Mouse (Mus musculus) stomach, postnatal 0 days (tissue): ENCODE measurements around the gene Polr2e. TPM values are rescaled to one million over a fixed set of nuclear protein-coding genes. Genes with fewer than 3 reads are reported as not detected.

ENCODE experiments used
- ATAC-seq: fragments of 200-750 bp; cut with Nextera tagmentation; 2 replicates; pipeline ENCODE4 v1.8.0; 2017; ENCODE audit not compliant: low FRiP score, low TSS enrichment
- DNase-seq: peaks from one replicate; pipeline ENCODE4 v3.0.0-alpha.2; 2016; ENCODE audit warnings: low spot score
- H3K27ac ChIP-seq: fragments of 300-500 bp; sonication (generic); replicated peaks from 2 replicates; pipeline ENCODE4 v1.5.1; 2014; ENCODE audit warnings: mild to moderate bottlenecking, control low read depth
- H3K27me3 ChIP-seq: fragments of 300-500 bp; sonication (generic); 2 replicates; pipeline ENCODE4 v1.6.1; 2014; ENCODE audit warnings: low read length; ENCODE audit not compliant: control insufficient read depth, insufficient read depth
- H3K36me3 ChIP-seq: fragments of 300-500 bp; sonication (generic); 2 replicates; pipeline ENCODE4 v1.6.1; 2014; ENCODE audit warnings: low read length, mixed read lengths; ENCODE audit not compliant: control insufficient read depth, insufficient read depth
- H3K4me1 ChIP-seq: fragments of 300-500 bp; sonication (generic); replicated peaks from 2 replicates; pipeline ENCODE4 v1.6.1; 2014; ENCODE audit warnings: antibody characterized with exemption; ENCODE audit not compliant: control insufficient read depth, insufficient read depth
- H3K4me2 ChIP-seq: fragments of 300-500 bp; sonication (generic); replicated peaks from 2 replicates; pipeline ENCODE4 v1.6.1; 2014; ENCODE audit warnings: low read depth, mild to moderate bottlenecking, control low read depth, moderate library complexity
- H3K4me3 ChIP-seq: fragments of 300-500 bp; sonication (generic); 2 replicates; pipeline ENCODE4 v1.5.1; 2014; ENCODE audit warnings: low read depth, low read length, control low read depth
- H3K9ac ChIP-seq: fragments of 300-500 bp; sonication (generic); 2 replicates; pipeline ENCODE4 v1.6.1; 2014; ENCODE audit warnings: mild to moderate bottlenecking, low read length, control low read depth, mixed read lengths
- H3K9me3 ChIP-seq: fragments of 300-500 bp; sonication (generic); 2 replicates; pipeline ENCODE4 v1.6.1; 2016; ENCODE audit warnings: low read length; ENCODE audit not compliant: control insufficient read depth
- CTCF ChIP-seq: IDR thresholded peaks from 2 replicates; pipeline ENCODE4 v1.5.1; 2016; ENCODE audit warnings: antibody characterized with exemption, low read depth, mild to moderate bottlenecking, moderate library complexity
- EP300 ChIP-seq: optimal IDR thresholded peaks from 2 replicates; pipeline ENCODE3; 2016; ENCODE audit warnings: antibody characterized with exemption
- WGBS: fragments of 180-500 bp; shearing (Covaris S2); extraction: QIAGEN DNeasy Blood & Tissue Kit; methylation state at CpG from one replicate; pipeline ENCODE4 v1.1.7; 2014; 5-methylcytosine and 5-hydroxymethylcytosine counted together
- polyA plus RNA-seq: library from polyadenylated mRNA; unstranded; fragments of >200 nt; fragmentation: Nextera tagmentation; extraction: Ambion mirVana; gene quantifications from 2 replicates; pipeline ENCODE4 v1.2.1, GENCODE M21; 2015

Gene Polr2e
- polyA plus RNA-seq, 1 experiment from 2014 or later = 122 TPM

GRCm38 (mm10) chr10:79991548-79991947 lies 48.0 kb downstream of the Polr2e start:
- H3K9ac ChIP-seq = no peak overlapping the region
- DNase-seq (no peak), ATAC-seq (no peak)
- no peak overlapping the region for H3K27ac ChIP-seq
- H3K9me3 ChIP-seq = no peaks in the 10 kb centered on the region
- 84% methylated on average over 6 of the region's 6 CpGs for WGBS
- no peaks in the 10 kb centered on the region; the same call in 1 of the 2 replicates for H3K4me1 ChIP-seq
- peaks cover 17% of the 10 kb centered on the region for H3K36me3 ChIP-seq
- TF ChIP-seq CTCF (peak; percentile 57), EP300 (no peak)
- no peaks in the 10 kb centered on the region for H3K27me3 ChIP-seq
- H3K4me3 ChIP-seq = peak overlapping the region; percentile 10; the same call in 1 of the 2 replicates
- no peak overlapping the region for H3K4me2 ChIP-seq

GRCm38 (mm10) chr10:79991099-79991498 lies 48.5 kb downstream of the Polr2e start:
- Histone ChIP-seq H3K4me1 (peaks cover 2% of the 10 kb centered on the region), H3K27me3 (no peaks in the 10 kb centered on the region), H3K4me2 (peak overlapping the region; percentile 90), H3K27ac (no peak overlapping the region), H3K9me3 (no peaks in the 10 kb centered on the region), H3K4me3 (peak overlapping the region; percentile 75), H3K36me3 (peaks cover 17% of the 10 kb centered on the region), H3K9ac (no peak overlapping the region)
- 64% methylated on average over 12 of the region's 12 CpGs for WGBS
- no peak for ATAC-seq
- TF ChIP-seq EP300 (no peak), CTCF (no peak)
- DNase-seq = no peak

DNA sequence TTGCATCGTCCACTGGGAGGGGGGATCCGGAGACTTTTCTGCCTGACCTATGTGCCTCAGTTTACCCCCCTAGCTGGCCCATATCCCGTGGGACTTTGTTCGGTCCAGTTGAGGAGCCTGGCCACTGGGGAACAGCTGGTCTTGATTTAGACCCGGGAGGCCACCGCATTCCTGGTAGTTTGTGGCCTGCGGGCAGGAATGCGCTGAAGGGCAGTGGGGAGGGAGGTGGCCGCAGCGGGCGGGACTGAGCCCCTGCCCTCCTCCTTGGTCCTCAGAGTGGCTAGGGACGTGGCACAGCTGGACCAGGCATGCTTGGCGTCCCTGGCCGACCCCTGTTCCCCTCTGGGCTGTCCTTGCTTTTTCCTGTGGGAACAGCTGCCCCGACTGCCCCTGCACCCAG lies 49.7 kb downstream of the Polr2e start:
- H3K27ac ChIP-seq = peak overlapping the region; percentile 98

GRCm38 (mm10) chr10:79989272-79989786 lies 50.3 kb downstream of the Polr2e start:
- H3K27ac ChIP-seq = peak overlapping the region; percentile 98
- H3K9me3 ChIP-seq = no peaks in the 10 kb centered on the region
- peak overlapping the region; percentile 75 for H3K4me3 ChIP-seq
- ATAC-seq = no peak
- peaks cover 11% of the 10 kb centered on the region for H3K36me3 ChIP-seq
- peak overlapping the region; percentile 90 for H3K4me2 ChIP-seq
- no peak for DNase-seq
- TF ChIP-seq CTCF = no peak
- TF ChIP-seq EP300 = peak; percentile 34
- 12% methylated on average over 8 of the region's 8 CpGs for WGBS
- H3K9ac ChIP-seq = peak overlapping the region; percentile 90
- H3K27me3 ChIP-seq = no peaks in the 10 kb centered on the region
- peaks cover 2% of the 10 kb centered on the region for H3K4me1 ChIP-seq

More for the DNA sequence above, 49.7 kb downstream of the Polr2e start:
- Histone ChIP-seq H3K9ac (peak overlapping the region; percentile 90), H3K36me3 (peaks cover 15% of the 10 kb centered on the region), H3K4me2 (peak overlapping the region; percentile 90), H3K9me3 (no peaks in the 10 kb centered on the region), H3K4me1 (peaks cover 2% of the 10 kb centered on the region), H3K27me3 (no peaks in the 10 kb centered on the region), H3K4me3 (peak overlapping the region; percentile 75)
- TF ChIP-seq CTCF = no peak
- no peak for TF ChIP-seq EP300
- 21% methylated on average over 15 of the region's 15 CpGs for WGBS
- DNase-seq (no peak), ATAC-seq (no peak)

- H3K9ac ChIP-seq = peak within 1 kb of the TSS; percentile 90
- peaks cover 2% of the 10 kb centered on the region for H3K4me1 ChIP-seq
- under 1% methylated on average over 59 of the region's 59 CpGs for WGBS
- DNase-seq (peak; percentile 73), ATAC-seq (no peak)
- no peaks in the 10 kb centered on the region for H3K9me3 ChIP-seq
- peak within 1 kb of the TSS; percentile 75 for H3K4me3 ChIP-seq
- peak within 1 kb of the TSS; percentile 90 for H3K4me2 ChIP-seq
- no peak for TF ChIP-seq EP300
- TF ChIP-seq CTCF = no peak
- peaks cover 6% of the 10 kb centered on the region; the same call in 1 of the 2 replicates for H3K36me3 ChIP-seq
- no peaks in the 10 kb centered on the region for H3K27me3 ChIP-seq
- H3K27ac ChIP-seq = peak within 1 kb of the TSS; percentile 98
Measured at GRCm38 (mm10) chr10:79988506-79989271, 50.9 kb downstream of the Polr2e start, which contains the start of gene Cnn2. Gene Cnn2 (plus strand): TSS chr10:79988584.
